Mouse (Mus musculus): ENCODE measurements around the gene Shc1. TPM values are rescaled to one million over a fixed set of nuclear protein-coding genes. Genes with fewer than 3 reads are reported as not detected.

Gene Shc1
- polyA plus RNA-seq, 1 experiment from 2014 or later = 24.7 TPM

DNA sequence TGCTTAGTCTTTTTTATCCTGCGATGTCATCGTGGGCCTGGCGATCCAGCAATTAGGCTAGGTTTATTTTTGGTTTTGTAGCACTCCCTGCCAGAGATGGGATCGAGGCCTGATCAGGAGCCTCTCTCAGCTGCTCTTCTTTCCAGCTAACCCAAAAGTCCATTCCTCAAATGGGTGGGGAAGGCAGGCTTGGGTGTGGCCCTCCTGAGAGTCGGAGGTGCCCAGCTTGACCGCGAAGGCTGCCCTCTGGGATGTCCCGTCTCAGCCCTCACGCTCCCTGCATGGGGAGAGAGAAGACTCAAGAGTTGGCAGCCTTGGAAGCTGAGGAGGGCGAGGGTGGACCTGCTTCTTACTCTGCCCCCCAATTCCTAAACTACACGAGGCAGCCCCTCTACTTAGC, 16.3 kb downstream of the Shc1 start:
- no peak for DNase-seq
- Histone ChIP-seq H3K4me3 (ENCODE audit: low read depth, low read length) (no peak overlapping the region), H3K4me2 (ENCODE audit: low read depth, low read length) (no peak overlapping the region), H3K27ac (ENCODE audit: low read depth) (no peak overlapping the region), H3K27me3 (ENCODE audit: insufficient read depth, low read length) (no peaks in the 10 kb centered on the region), H3K36me3 (replicated peaks; ENCODE audit: insufficient read depth, low read length) (peaks cover 18% of the 10 kb centered on the region), H3K9me3 (ENCODE audit: low read length) (no peaks in the 10 kb centered on the region), H3K4me1 (ENCODE audit: insufficient read depth) (peaks cover 26% of the 10 kb centered on the region), H3K9ac (replicated peaks) (no peak overlapping the region)
- TF ChIP-seq CTCF (IDR thresholded peaks at IDR 0.05; ENCODE audit: low read depth) (no peak), EP300 (IDR thresholded peaks at IDR 0.05; ENCODE audit: low read depth) (no peak)
- 84% methylated on average over 11 of the region's 11 CpGs for WGBS (ENCODE audit: insufficient replicate concordance)
- ATAC-seq = no peak

DNA sequence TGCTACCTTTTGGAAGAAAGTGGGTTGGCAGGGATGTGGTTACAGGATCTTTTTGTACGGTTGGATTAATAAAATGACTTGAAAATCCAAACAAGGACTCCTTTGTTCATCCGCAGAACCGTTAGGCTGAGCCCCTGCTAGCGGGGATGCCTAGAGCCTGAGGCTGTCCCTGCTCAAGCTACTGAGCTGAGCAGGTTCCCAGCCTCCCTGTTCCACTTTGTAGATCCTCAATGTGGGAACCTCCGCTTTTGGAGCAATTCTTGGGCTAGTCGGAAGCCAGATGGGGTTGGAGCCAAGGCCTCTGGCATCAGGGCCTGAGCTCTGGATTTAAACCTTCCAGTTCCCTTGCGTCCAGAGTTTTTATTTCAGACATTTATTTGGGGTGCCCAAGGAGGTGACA, 16.8 kb downstream of the Shc1 start:
- Histone ChIP-seq H3K9me3 (ENCODE audit: low read length) (no peaks in the 10 kb centered on the region), H3K4me1 (ENCODE audit: insufficient read depth) (peaks cover 23% of the 10 kb centered on the region), H3K27me3 (ENCODE audit: insufficient read depth, low read length) (no peaks in the 10 kb centered on the region), H3K27ac (ENCODE audit: low read depth) (no peak overlapping the region), H3K36me3 (replicated peaks; ENCODE audit: insufficient read depth, low read length) (peaks cover 18% of the 10 kb centered on the region), H3K4me2 (ENCODE audit: low read depth, low read length) (no peak overlapping the region), H3K9ac (replicated peaks) (no peak overlapping the region), H3K4me3 (ENCODE audit: low read depth, low read length) (no peak overlapping the region)
- 84% methylated on average over 7 of the region's 7 CpGs for WGBS (ENCODE audit: insufficient replicate concordance)
- TF ChIP-seq EP300 (IDR thresholded peaks at IDR 0.05; ENCODE audit: low read depth) = no peak
- TF ChIP-seq CTCF (IDR thresholded peaks at IDR 0.05; ENCODE audit: low read depth) = no peak
- ATAC-seq = no peak
- no peak for DNase-seq

DNA sequence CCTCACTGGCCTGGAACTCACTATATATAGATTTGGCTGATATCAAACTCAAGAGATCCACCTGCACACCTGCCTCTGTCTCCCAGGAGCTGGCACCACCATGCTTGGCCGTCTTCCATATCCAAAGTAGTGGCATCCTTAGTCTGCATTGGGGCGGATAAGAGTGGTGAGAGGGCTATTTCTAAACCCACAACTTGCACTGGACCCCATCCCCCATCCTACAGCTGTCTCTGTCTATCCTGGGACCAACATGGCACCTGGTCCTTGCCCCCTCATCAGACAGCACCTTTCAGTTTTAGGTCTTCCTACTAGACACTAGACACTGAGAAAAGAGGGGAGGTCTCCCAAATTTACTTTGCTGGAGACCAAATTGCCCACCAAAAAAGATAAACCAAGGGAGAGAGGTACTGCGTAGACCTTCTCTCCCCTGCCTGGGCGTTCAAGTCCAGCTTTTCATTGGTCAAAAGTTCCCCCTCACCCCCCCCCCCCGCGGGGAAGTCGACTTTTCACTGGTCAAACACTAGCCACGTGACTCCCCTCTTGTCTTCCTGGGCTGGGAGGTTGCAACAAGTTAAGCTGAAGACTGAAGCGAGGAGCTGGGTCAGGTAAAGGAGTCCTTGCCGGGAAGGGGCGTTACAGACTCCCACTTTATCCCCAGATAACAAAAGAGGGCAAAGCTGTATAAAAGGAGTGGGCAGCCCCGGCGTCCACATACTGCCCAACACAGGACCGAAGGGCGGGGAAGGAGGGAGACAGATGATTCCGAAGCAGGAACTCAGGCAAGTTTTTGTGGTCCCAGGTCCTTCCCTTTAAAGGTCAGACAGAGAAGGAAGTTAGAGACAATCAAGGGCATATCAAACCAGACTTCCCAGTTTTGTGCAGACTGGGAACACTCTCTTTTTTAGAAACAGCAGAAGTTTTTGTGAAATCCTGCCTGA, 18.2 kb downstream of the Shc1 start, which contains the start of gene Pbxip1:
Gene Pbxip1, plus strand, starts transcription at position 531 of the 938 bp plus-strand sequence.
- Histone ChIP-seq H3K36me3 (replicated peaks; ENCODE audit: insufficient read depth, low read length) (peaks cover 18% of the 10 kb centered on the region), H3K4me2 (ENCODE audit: low read depth, low read length) (peak within 1 kb of the TSS; percentile 82), H3K4me3 (ENCODE audit: low read depth, low read length) (peak within 1 kb of the TSS; percentile 63), H3K9ac (replicated peaks) (peak within 1 kb of the TSS; percentile 71), H3K4me1 (ENCODE audit: insufficient read depth) (peaks cover 17% of the 10 kb centered on the region), H3K27me3 (ENCODE audit: insufficient read depth, low read length) (no peaks in the 10 kb centered on the region), H3K9me3 (ENCODE audit: low read length) (no peaks in the 10 kb centered on the region), H3K27ac (ENCODE audit: low read depth) (peak within 1 kb of the TSS; percentile 59)
- ATAC-seq = peak; percentile 81
- TF ChIP-seq EP300 (IDR thresholded peaks at IDR 0.05; ENCODE audit: low read depth) (no peak), CTCF (IDR thresholded peaks at IDR 0.05; ENCODE audit: low read depth) (no peak)
- peak; percentile 80 for DNase-seq
- WGBS (ENCODE audit: insufficient replicate concordance) = 5% methylated on average over 16 of the region's 16 CpGs

DNA sequence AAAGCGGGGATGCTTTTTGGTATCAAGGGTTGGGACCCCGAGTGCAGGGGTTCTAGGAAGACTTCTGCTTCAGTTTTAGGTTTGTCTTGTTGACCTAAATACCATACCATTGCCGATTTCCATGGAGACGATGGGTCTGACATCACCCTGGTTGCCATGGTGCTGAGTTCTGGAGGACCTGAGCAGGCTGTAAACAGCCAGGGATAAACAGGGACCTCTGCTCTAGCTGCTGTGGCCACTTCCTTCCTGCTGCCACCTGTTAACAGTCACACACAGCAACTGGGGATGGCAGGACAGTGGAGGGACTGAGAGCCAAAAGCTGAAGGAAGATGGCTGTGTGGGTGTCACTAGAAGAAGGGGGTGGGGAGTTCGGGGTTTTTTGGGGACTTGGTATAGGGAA, 19.0 kb downstream of the Shc1 start:
- no peaks in the 10 kb centered on the region for H3K9me3 ChIP-seq (ENCODE audit: low read length)
- TF ChIP-seq CTCF (IDR thresholded peaks at IDR 0.05; ENCODE audit: low read depth) = no peak
- no peak for TF ChIP-seq EP300 (IDR thresholded peaks at IDR 0.05; ENCODE audit: low read depth)
- peak overlapping the region; percentile 82 for H3K4me2 ChIP-seq (ENCODE audit: low read depth, low read length)
- peaks cover 14% of the 10 kb centered on the region for H3K4me1 ChIP-seq (ENCODE audit: insufficient read depth)
- H3K4me3 ChIP-seq (ENCODE audit: low read depth, low read length) = peak overlapping the region; percentile 63
- no peaks in the 10 kb centered on the region for H3K27me3 ChIP-seq (ENCODE audit: insufficient read depth, low read length)
- H3K27ac ChIP-seq (ENCODE audit: low read depth) = peak overlapping the region; percentile 59
- H3K36me3 ChIP-seq (replicated peaks; ENCODE audit: insufficient read depth, low read length) = peaks cover 18% of the 10 kb centered on the region
- WGBS (ENCODE audit: insufficient replicate concordance) = 14% methylated on average over 5 of the region's 5 CpGs
- DNase-seq = no peak
- H3K9ac ChIP-seq (replicated peaks) = peak overlapping the region; percentile 71
- peak; percentile 37; the same call in 1 of the 2 replicates for ATAC-seq

DNA sequence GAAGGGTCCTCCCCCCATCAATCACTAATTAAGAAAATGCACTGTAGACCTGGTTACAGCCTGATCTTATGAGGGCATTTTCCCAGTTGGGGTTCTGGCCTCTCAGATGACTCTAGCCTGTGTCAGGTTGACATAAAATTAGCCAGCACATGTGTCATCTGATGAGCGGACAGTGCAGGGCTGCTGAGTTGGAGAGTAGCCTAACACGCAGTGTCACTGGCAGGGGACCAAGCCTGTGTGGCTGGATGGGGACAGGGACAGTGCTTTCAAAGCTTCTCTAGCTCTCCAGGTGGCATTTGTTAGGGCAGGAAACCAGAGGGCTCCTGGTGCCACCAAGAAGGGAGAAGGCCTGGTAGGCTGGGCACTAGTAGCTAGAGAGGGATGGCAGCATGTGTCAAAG, 22.4 kb downstream of the Shc1 start:
- H3K27ac ChIP-seq (ENCODE audit: low read depth) = no peak overlapping the region
- H3K36me3 ChIP-seq (replicated peaks; ENCODE audit: insufficient read depth, low read length) = peaks cover 18% of the 10 kb centered on the region
- no peak overlapping the region for H3K4me3 ChIP-seq (ENCODE audit: low read depth, low read length)
- no peak overlapping the region for H3K4me2 ChIP-seq (ENCODE audit: low read depth, low read length)
- ATAC-seq = no peak
- 70% methylated on average over 2 of the region's 2 CpGs for WGBS (ENCODE audit: insufficient replicate concordance)
- H3K9ac ChIP-seq (replicated peaks) = no peak overlapping the region
- no peaks in the 10 kb centered on the region for H3K27me3 ChIP-seq (ENCODE audit: insufficient read depth, low read length)
- no peak for DNase-seq
- no peaks in the 10 kb centered on the region for H3K9me3 ChIP-seq (ENCODE audit: low read length)
- TF ChIP-seq EP300 (IDR thresholded peaks at IDR 0.05; ENCODE audit: low read depth) (no peak), CTCF (IDR thresholded peaks at IDR 0.05; ENCODE audit: low read depth) (no peak)
- H3K4me1 ChIP-seq (ENCODE audit: insufficient read depth) = peaks cover 14% of the 10 kb centered on the region

DNA sequence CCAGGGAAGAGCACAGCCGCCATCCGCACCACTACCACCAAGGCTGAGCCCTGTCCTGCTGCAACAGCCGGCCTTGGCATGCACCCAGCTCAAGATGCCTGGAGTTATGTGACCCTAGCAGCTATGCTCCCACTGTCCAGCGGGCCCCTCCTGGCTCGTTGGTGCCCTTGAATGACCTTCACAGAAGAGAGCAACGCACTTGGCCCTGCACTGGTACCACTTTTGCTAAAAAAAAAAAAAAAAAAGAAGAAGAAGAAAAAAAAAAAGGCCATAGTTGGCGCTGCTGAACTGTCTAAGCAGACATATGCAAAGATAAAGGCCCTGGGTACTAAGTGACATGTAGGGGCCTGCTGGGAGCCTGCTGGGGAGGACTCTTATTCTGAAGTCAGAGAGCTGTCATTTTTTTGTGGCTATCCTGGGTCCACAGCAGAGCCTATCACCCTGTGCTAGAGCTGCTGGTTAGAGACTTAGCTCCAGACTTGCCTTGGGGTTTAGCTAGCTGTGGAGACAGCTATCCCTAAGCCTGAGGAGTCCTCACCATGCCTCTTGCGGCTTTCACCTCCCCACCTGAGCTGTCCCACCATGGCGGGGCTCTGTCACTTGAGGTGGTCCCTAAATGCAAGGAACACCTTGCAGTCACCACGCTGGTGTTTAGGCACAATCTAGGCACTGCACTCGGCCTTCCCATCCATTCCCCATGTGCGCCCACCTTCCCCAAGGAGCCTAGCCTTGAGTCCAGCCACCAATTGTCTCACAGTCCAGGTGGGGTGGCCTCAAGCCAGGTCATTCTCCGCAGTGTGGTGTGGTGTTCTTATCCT, 30.7 kb downstream of the Shc1 start:
- Histone ChIP-seq H3K27ac (ENCODE audit: low read depth) (no peak overlapping the region), H3K4me2 (ENCODE audit: low read depth, low read length) (peak overlapping the region; percentile 57), H3K9me3 (ENCODE audit: low read length) (no peaks in the 10 kb centered on the region), H3K4me1 (ENCODE audit: insufficient read depth) (peaks cover 8% of the 10 kb centered on the region; the same call in 1 of the 2 replicates), H3K36me3 (replicated peaks; ENCODE audit: insufficient read depth, low read length) (peaks cover 33% of the 10 kb centered on the region), H3K27me3 (ENCODE audit: insufficient read depth, low read length) (no peaks in the 10 kb centered on the region), H3K4me3 (ENCODE audit: low read depth, low read length) (no peak overlapping the region), H3K9ac (replicated peaks) (no peak overlapping the region)
- TF ChIP-seq EP300 (IDR thresholded peaks at IDR 0.05; ENCODE audit: low read depth) (no peak), CTCF (IDR thresholded peaks at IDR 0.05; ENCODE audit: low read depth) (no peak)
- ATAC-seq = peak; percentile 87
- WGBS (ENCODE audit: insufficient replicate concordance) = 37% methylated on average over 13 of the region's 13 CpGs
- DNase-seq = peak; percentile 43
